In the genomic region with DNA sequence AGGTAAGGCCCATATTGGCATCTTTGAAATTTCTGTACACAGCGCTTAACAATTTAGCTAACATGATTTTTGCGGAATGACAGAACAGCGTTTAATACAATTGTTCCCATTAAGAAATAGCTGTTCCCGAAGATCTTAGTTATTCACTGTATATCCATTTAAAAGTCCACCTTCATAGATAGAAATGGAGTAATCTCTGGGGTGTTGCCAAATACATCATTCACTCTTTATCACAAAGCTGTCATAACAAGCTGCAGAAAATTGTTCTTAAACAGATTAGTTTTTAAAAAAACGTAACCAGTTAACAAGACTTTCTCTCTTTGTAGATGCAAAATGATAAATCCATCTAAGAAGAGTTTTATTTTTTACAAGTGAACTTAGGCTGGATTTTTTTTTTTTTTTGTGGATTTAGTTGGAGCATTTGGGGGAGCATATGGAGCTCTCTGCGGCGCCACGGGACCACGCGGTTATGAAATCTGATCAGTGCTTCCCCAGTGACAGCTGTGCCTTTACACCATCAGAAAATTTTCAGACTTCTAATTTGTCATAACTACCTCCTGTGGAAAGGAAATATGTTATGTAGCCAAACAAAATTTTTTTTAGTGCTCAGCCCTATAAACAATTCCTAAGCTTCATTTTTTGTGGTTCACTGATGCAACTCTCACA, we compare ENCODE assay signal across 13 mouse cellular contexts.
DNase-seq lines count a peak whose midpoint lies in the region; ATAC-seq and TF ChIP-seq lines count a peak whose summit lies in the region.
"Had no signal": no experiment of that assay in that cellular context is flagged by ENCODE, and none has a peak within 500 bp of the region (broad histone marks: within the 10 kb centered on the region; RNA-seq: fewer than 3 reads in every experiment).

No protein-coding gene starts in this region.

- H3K27ac ChIP-seq in hindbrain, postnatal 0 days = no peak overlapping the region
- H3K27ac ChIP-seq in hindbrain, embryonic 13.5 days = no peak overlapping the region
- H3K27ac ChIP-seq: midbrain, embryonic 12.5 days had no signal

- no peaks in the 10 kb centered on the region for H3K9me3 ChIP-seq in hindbrain, postnatal 0 days (ENCODE audit: low read length)
- no peaks in the 10 kb centered on the region for H3K9me3 ChIP-seq in hindbrain, embryonic 13.5 days
- H3K9me3 ChIP-seq: midbrain, embryonic 12.5 days had no signal

- no peaks in the 10 kb centered on the region for H3K36me3 ChIP-seq in hindbrain, postnatal 0 days (ENCODE audit: insufficient read depth, low read length)
- H3K36me3 ChIP-seq in hindbrain, embryonic 13.5 days = no peaks in the 10 kb centered on the region
- H3K36me3 ChIP-seq: midbrain, embryonic 12.5 days had no signal

- WGBS in hindbrain, postnatal 0 days = 80% methylated on average over 10 of the region's 10 CpGs
- 94% methylated on average over 10 of the region's 10 CpGs for WGBS in hindbrain, embryonic 13.5 days

- no peak overlapping the region for H3K4me3 ChIP-seq in hindbrain, postnatal 0 days (ENCODE audit: low read length)
- no peak overlapping the region for H3K4me3 ChIP-seq in hindbrain, embryonic 13.5 days
- H3K4me3 ChIP-seq: midbrain, embryonic 12.5 days had no signal

- peak; percentile 65 for DNase-seq in hindbrain, postnatal 0 days (ENCODE audit: low spot score)
- peak; percentile 72 for DNase-seq in brain, embryonic 14.5 days (ENCODE audit: low read depth)
- peak; percentile 81 for DNase-seq in cerebellum, adult 8-10 months
- peak; percentile 8 to 23 for DNase-seq in layer of hippocampus, postnatal 10 days (ENCODE audit: low spot score in 2 of 2)
- DNase-seq in ovary, postnatal 14 days (ENCODE audit: low spot score) = no peak
- no peak for DNase-seq in Muller cell, postnatal 12 days (ENCODE audit: inconsistent ontology term)
- DNase-seq in thymus, postnatal 0 days (ENCODE audit: low spot score) = no peak
- DNase-seq: adrenal gland, postnatal 10 days; gastrocnemius, postnatal 14 days; lung, postnatal 10 days; thymus, adult 18-20 months had no signal

- no peak for TF ChIP-seq CTCF in hindbrain, postnatal 0 days (IDR thresholded peaks at IDR 0.05; ENCODE audit: low read depth)
- TF ChIP-seq CTCF in brain, embryonic 14.5 days (IDR thresholded peaks at IDR 0.05; ENCODE audit: borderline replicate concordance, extremely low read depth, insufficient read depth, insufficient read length) = no peak

- H3K4me1 ChIP-seq in hindbrain, postnatal 0 days (ENCODE audit: insufficient read depth, low read length) = no peaks in the 10 kb centered on the region
- no peaks in the 10 kb centered on the region for H3K4me1 ChIP-seq in hindbrain, embryonic 13.5 days (replicated peaks)
- H3K4me1 ChIP-seq: midbrain, embryonic 12.5 days had no signal

- no peak overlapping the region for H3K9ac ChIP-seq in hindbrain, postnatal 0 days (replicated peaks; ENCODE audit: low read length)
- H3K9ac ChIP-seq in hindbrain, embryonic 13.5 days = no peak overlapping the region
- H3K9ac ChIP-seq: midbrain, embryonic 12.5 days had no signal

- H3K4me2 ChIP-seq in hindbrain, postnatal 0 days (ENCODE audit: low read depth, low read length) = no peak overlapping the region
- H3K4me2 ChIP-seq in hindbrain, embryonic 13.5 days = no peak overlapping the region
- H3K4me2 ChIP-seq: midbrain, embryonic 12.5 days had no signal

- TF ChIP-seq POLR2A in brain, embryonic 14.5 days (IDR thresholded peaks at IDR 0.05; ENCODE audit: borderline replicate concordance, extremely low read depth, insufficient read depth, insufficient read length, poor library complexity, severe bottlenecking) = no peak

- H3K27me3 ChIP-seq in hindbrain, postnatal 0 days (ENCODE audit: insufficient read depth, low read length) = no peaks in the 10 kb centered on the region
- no peaks in the 10 kb centered on the region for H3K27me3 ChIP-seq in hindbrain, embryonic 13.5 days
- H3K27me3 ChIP-seq: midbrain, embryonic 12.5 days had no signal

- ATAC-seq in hindbrain, postnatal 0 days = peak; percentile 70; the same call in 1 of the 2 replicates
- no peak for ATAC-seq in hindbrain, embryonic 13.5 days (ENCODE audit: low FRiP score)

Comparison
In these comparisons a context has a peak if more than half of its experiments do, and no peak if none do; other contexts are left out.
1. DNase-seq: peak in hindbrain, postnatal 0 days (single experiment), brain, embryonic 14.5 days (single experiment), cerebellum, adult 8-10 months (single experiment) and layer of hippocampus, postnatal 10 days (2 of 2); none in ovary, postnatal 14 days (single experiment), Muller cell, postnatal 12 days (single experiment) and thymus, postnatal 0 days (single experiment).